Mouse (Mus musculus): Measurements from ENCODE around the gene Slc12a8.

DNA sequence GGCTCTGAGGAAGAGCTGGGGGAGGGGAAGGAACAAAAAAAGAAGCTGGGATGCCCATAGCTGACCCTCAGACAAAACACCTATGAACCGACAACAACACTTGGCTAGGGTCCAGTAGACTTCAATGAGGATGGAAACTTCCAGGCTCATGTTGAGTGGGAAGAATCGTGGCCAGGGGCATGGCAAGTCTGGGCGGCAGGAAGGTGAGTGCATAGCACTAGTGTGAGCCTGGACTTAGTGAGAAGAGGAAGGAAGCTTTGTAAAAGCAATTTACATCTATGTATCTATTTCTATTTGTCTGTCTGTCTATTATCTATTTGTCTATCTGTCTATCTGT is 158.7 kb downstream of the Slc12a8 start:
- TF ChIP-seq CTCF (conservative IDR thresholded peaks at IDR 0.05; ENCODE audit: low read length) (no peak), NANOG (IDR thresholded peaks at IDR 0.05; ENCODE audit: borderline replicate concordance, low read length) (no peak), POU5F1 (IDR thresholded peaks at IDR 0.05; ENCODE audit: borderline replicate concordance, low read length) (no peak)
